Mouse (Mus musculus) kidney, embryonic 15.5 days (tissue): ENCODE data around the gene Tnfrsf1b. TPM values are rescaled to one million over a fixed set of nuclear protein-coding genes. Genes with fewer than 3 reads are reported as not detected.

Experiments
- ATAC-seq: fragments of 200-750 bp; cut with Nextera tagmentation; replicated peaks from 2 replicates; pipeline ENCODE4 v1.8.0; 2017; ENCODE audit warnings: moderate TSS enrichment; ENCODE audit not compliant: low FRiP score
- H3K27ac ChIP-seq: fragments of 300-500 bp; sonication (generic); 2 replicates; pipeline ENCODE4 v1.5.1; 2015; ENCODE audit warnings: mild to moderate bottlenecking, inconsistent platforms
- H3K27me3 ChIP-seq: fragments of 300-500 bp; sonication (generic); 2 replicates; pipeline ENCODE4 v1.6.1; 2015; ENCODE audit warnings: inconsistent platforms
- H3K36me3 ChIP-seq: fragments of 300-500 bp; sonication (generic); 2 replicates; pipeline ENCODE4 v1.6.1; 2015; ENCODE audit warnings: inconsistent platforms
- H3K4me1 ChIP-seq: fragments of 300-500 bp; sonication (generic); 2 replicates; pipeline ENCODE4 v1.6.1; 2015; ENCODE audit warnings: inconsistent platforms
- H3K4me2 ChIP-seq: fragments of 300-500 bp; sonication (generic); 2 replicates; pipeline ENCODE4 v1.6.1; 2015; ENCODE audit warnings: moderate library complexity, mild to moderate bottlenecking, inconsistent platforms
- H3K4me3 ChIP-seq: fragments of 300-500 bp; sonication (generic); replicated peaks from 2 replicates; pipeline ENCODE4 v1.5.1; 2015; ENCODE audit warnings: mild to moderate bottlenecking, inconsistent platforms
- H3K9ac ChIP-seq: fragments of 300-500 bp; sonication (generic); 2 replicates; pipeline ENCODE4 v1.6.1; 2015; ENCODE audit warnings: mild to moderate bottlenecking, inconsistent platforms
- H3K9me3 ChIP-seq: fragments of 300-500 bp; sonication (generic); replicated peaks from 2 replicates; pipeline ENCODE4 v1.6.1; 2016; ENCODE audit warnings: inconsistent platforms
- WGBS: fragments of 180-500 bp; shearing (Covaris S2); methylation state at CpG from one replicate; pipeline ENCODE4 v1.1.7; 2015; ENCODE audit warnings: mixed read lengths; 5-methylcytosine and 5-hydroxymethylcytosine counted together
- polyA plus RNA-seq: library from polyadenylated mRNA; unstranded; fragments of >200 nt; fragmentation: Nextera tagmentation; extraction: Ambion mirVana; gene quantifications from 2 replicates; pipeline ENCODE4 v1.2.1, GENCODE M21; 2015

The Tnfrsf1b gene
- polyA plus RNA-seq, 1 experiment from 2014 or later: 3.5 TPM

DNA sequence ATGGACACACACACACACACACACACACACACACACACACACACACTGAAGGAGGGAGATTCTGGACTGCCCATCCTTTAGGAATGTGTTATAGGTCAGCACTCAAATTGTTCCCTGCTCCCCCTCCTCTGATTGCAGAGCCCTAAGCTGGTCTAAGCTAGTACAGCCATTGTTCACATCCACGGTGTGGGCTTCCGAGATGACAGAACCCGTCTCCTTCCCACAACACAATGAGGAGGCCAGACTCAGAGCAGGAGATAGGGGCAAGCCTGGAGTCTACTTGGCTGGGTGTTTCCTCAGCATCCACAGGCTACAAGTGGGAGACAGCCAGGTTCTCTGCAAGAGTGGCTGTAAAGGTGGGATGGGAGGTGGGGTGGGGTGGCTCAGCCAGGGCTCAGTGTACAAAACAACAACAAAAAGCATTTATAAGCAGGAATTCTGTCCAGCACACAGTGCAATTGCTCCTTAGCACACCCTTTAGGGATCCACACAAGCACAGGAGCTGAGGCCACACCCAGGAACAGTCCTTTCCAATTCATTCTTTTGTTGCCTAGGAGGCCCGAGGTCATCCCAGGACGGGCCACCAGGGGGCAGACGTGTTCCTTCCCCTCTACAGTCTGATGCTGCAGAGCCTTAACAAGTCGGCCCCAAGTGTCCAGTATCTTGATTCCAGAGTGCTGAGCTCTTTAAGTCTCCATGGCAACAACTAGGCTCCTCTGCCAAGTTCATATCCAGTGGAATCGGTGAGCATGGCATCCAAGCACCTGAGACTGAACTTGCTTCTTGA, 32.5 kb downstream of the Tnfrsf1b start:
- ATAC-seq: peak; percentile 84
- Histone ChIP-seq H3K4me2 (no peak overlapping the region), H3K9ac (no peak overlapping the region), H3K4me1 (peaks cover 5% of the 10 kb centered on the region), H3K27me3 (no peaks in the 10 kb centered on the region), H3K9me3 (no peaks in the 10 kb centered on the region), H3K4me3 (no peak overlapping the region), H3K27ac (no peak overlapping the region), H3K36me3 (no peaks in the 10 kb centered on the region)
- WGBS: 36% methylated on average over 8 of the region's 8 CpGs

DNA sequence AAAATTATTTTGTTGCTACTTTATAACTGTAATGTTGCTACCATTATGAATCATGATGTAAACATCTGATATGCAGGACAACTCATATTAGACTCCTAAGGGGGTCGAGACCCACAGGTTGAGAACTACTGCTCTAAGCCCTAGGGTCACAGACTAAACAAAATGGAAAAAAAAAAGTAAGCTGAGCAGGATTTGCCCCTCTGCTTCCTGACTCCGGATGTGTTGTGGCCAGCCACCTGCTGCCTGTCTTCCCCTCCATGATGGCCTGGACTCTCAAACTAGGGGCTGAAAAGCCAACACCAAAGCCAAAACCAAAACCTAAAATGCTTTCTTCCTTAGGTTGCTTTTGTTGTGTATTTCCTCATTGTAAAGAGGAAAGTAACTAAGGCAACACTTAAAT, 35.6 kb downstream of the Tnfrsf1b start:
- whole genome bisulfite sequencing: 70% methylated on average over 2 of the region's 2 CpGs
- ATAC-seq: no peak
- Histone ChIP-seq H3K4me1 (peaks cover 5% of the 10 kb centered on the region), H3K4me2 (no peak overlapping the region), H3K9ac (no peak overlapping the region), H3K4me3 (no peak overlapping the region), H3K9me3 (no peaks in the 10 kb centered on the region), H3K27me3 (no peaks in the 10 kb centered on the region), H3K27ac (no peak overlapping the region), H3K36me3 (no peaks in the 10 kb centered on the region)

DNA sequence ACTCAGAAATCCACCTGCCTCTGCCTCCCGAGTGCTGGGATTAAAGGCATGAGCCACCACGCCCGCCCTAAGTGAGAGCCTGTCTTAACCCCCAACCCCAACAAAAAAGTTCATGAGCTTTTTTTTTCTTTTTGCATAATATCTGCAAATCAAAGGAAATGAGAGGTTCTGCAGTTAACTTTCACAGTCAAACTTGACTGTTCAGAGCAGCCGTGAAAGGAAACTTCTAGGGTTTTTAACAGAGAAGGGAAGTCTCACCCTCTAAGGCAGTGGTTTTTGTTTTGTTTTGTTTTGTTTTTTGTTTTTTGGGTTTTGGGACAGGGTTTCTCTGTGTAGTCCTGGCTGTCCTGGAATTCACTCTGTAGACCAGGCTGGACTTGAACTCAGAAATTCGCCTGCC, 36.1 kb downstream of the Tnfrsf1b start:
- no peak overlapping the region for H3K27ac ChIP-seq
- no peak overlapping the region for H3K9ac ChIP-seq
- no peaks in the 10 kb centered on the region for H3K36me3 ChIP-seq
- H3K4me3 ChIP-seq: no peak overlapping the region
- H3K4me1 ChIP-seq: peaks cover 5% of the 10 kb centered on the region
- no peak overlapping the region for H3K4me2 ChIP-seq
- H3K27me3 ChIP-seq: no peaks in the 10 kb centered on the region
- no peak for ATAC-seq
- H3K9me3 ChIP-seq: no peaks in the 10 kb centered on the region
- WGBS: 91% methylated on average over 5 of the region's 5 CpGs

DNA sequence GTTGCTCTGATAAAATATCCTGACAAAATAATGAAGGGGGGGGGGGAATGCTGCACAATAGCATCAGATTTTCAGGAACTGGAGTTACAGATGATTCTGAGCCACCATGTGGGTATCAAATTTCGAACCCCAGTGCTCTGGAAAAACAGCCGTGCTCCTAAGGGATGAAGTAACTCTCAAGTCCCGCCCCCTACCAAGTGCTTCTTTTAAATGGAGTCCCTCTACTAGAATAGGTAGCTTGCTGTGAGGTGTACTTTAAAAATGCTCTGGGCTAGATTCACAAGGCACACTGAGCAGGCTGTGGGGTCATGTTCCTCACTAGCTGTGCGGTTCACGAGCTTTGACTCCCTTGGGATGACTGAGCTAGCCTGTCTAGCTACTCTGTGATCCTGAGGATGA, 37.0 kb downstream of the Tnfrsf1b start:
- WGBS: 36% methylated on average over 5 of the region's 5 CpGs
- Histone ChIP-seq H3K27ac (no peak overlapping the region), H3K4me2 (no peak overlapping the region), H3K27me3 (no peaks in the 10 kb centered on the region), H3K9me3 (no peaks in the 10 kb centered on the region), H3K4me3 (no peak overlapping the region), H3K4me1 (peaks cover 2% of the 10 kb centered on the region), H3K36me3 (no peaks in the 10 kb centered on the region), H3K9ac (no peak overlapping the region)
- no peak for ATAC-seq

DNA sequence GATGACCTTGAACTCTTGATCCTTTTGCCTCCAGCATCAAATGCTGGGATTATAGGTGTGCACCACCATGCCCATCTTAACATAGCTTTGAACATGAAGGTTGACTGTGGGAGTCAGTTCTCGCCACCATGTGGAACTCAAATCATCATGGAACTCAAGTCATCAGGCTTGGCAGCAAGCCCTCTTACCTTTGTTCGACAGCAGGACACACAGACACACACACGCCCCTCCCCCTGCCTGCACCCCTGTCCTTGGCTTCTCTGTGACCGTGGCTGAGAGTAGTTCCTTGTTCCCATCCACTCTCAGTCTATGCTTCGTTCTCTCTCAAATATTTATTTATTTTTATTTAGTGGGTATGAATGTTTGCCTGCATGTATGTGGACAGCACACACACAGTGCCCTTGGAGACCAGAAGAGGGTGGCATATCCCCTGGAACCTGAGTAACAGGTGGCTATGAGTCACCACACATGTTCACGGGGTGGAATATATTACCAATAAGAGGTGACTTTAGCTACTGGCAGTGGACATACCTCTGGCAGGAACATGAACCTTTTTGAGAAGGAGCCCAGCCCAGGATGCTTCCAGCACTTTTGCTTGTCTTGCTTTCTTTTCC, 37.5 kb downstream of the Tnfrsf1b start:
- H3K4me2 ChIP-seq: no peak overlapping the region
- peak; percentile 58; the same call in 1 of the 2 replicates for ATAC-seq
- H3K4me1 ChIP-seq: no peaks in the 10 kb centered on the region
- H3K27ac ChIP-seq: no peak overlapping the region
- H3K27me3 ChIP-seq: no peaks in the 10 kb centered on the region
- 83% methylated on average over 6 of the region's 6 CpGs for WGBS
- H3K4me3 ChIP-seq: no peak overlapping the region
- no peaks in the 10 kb centered on the region for H3K9me3 ChIP-seq
- no peaks in the 10 kb centered on the region for H3K36me3 ChIP-seq
- H3K9ac ChIP-seq: no peak overlapping the region

DNA sequence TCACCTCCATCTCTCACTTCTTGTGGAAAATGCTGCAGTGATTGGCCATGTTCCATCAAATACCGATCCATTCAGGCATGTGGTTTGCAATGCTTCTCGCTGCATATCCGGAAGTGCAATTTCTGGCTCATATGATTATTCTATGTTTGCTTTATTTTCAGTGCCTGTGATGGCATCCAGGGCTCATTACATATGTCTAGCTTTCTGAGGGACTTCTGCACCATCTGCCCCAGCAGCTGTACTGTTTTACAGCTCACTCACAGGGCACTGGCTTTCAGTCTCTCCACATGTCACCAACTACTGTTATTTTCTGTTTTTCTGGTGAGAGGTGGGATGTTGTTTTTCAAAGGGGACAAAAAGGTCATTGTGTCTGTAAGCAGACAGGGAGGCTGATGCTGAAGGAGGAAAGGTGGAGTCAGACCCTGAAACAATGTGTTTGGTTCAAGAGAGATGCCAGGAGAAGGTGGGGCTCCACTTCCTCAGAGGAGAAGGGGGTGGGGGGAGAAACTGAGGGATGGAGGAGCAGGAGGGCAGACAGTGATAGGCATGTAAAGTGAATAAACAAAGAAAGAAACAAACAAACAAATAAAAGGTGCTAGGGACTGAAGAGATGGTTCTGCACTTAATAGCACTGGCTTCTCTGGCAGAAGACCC, 38.8 kb downstream of the Tnfrsf1b start:
- Histone ChIP-seq H3K36me3 (no peaks in the 10 kb centered on the region), H3K9ac (no peak overlapping the region), H3K4me1 (no peaks in the 10 kb centered on the region), H3K9me3 (no peaks in the 10 kb centered on the region), H3K4me2 (no peak overlapping the region), H3K27me3 (no peaks in the 10 kb centered on the region), H3K4me3 (no peak overlapping the region), H3K27ac (no peak overlapping the region)
- ATAC-seq: no peak
- 76% methylated on average over 3 of the region's 3 CpGs for WGBS

DNA sequence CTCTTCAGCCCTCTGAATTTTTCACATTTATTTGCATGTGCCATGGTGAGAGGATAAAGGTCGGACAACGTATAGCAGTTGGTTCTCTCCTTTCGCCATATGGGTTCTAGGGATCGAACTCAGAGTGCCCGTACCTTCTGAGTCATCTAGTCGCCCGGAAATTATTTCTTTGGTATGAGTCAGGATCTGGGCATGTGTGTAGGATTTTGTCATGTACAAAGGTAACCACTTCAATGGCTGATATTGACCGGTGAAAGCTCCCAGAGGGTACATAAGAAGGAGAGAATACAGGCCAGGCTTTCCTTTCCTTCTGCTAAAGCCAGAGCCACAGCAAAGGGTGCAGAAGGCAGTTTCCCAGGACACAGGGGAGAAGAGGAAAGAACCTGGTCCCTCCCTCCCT, 41.9 kb downstream of the Tnfrsf1b start:
- no peak overlapping the region for H3K4me3 ChIP-seq
- no peak overlapping the region for H3K4me2 ChIP-seq
- no peak for ATAC-seq
- H3K9me3 ChIP-seq: no peaks in the 10 kb centered on the region
- peaks cover 12% of the 10 kb centered on the region for H3K4me1 ChIP-seq
- WGBS: 90% methylated on average over 8 of the region's 8 CpGs
- no peaks in the 10 kb centered on the region for H3K36me3 ChIP-seq
- H3K27ac ChIP-seq: no peak overlapping the region
- no peaks in the 10 kb centered on the region for H3K27me3 ChIP-seq
- no peak overlapping the region for H3K9ac ChIP-seq

DNA sequence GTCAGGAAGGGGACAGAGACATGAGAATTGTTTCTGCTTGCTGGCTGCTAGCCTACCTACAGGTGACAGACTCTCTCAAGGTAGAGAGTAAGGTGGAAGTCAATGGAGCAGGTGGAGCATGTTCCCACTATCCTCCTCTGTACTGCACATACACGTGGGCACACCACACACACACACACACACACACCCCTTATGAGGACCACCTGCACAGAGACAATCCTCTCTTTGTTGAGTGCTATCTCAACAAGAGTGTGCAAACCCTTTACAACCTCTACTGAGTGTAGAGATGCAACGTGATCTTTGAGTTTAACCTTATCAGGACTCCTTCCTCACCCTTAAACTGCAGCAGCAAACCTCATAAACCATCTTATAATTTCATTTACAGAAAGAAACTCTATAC, 43.4 kb downstream of the Tnfrsf1b start:
- H3K9me3 ChIP-seq: no peaks in the 10 kb centered on the region
- H3K27me3 ChIP-seq: no peaks in the 10 kb centered on the region
- no peak overlapping the region for H3K4me3 ChIP-seq
- H3K4me2 ChIP-seq: no peak overlapping the region
- whole genome bisulfite sequencing: 72% methylated on average over 2 of the region's 2 CpGs
- peaks cover 13% of the 10 kb centered on the region for H3K4me1 ChIP-seq
- H3K9ac ChIP-seq: no peak overlapping the region
- no peaks in the 10 kb centered on the region for H3K36me3 ChIP-seq
- no peak for ATAC-seq
- H3K27ac ChIP-seq: no peak overlapping the region

DNA sequence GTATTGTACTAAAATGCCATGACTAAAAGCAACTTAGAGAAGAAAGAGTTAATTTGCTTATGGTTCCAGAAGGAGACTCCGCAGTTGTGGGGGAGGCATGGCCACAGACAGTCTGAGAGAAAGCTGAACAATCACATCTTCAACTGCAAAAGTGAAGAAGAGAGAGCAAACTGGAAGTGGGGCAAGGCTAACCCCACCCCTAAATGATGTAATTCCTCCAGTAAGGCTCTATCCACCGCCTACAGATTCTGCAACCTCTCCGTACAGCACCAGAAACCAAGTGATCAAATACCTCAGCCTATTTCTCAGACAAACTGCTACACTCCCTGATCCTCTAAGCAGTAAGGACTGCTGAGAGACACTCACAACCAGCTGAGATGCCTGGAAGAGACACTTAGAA, 45.2 kb downstream of the Tnfrsf1b start:
- Histone ChIP-seq H3K4me3 (no peak overlapping the region), H3K36me3 (no peaks in the 10 kb centered on the region), H3K9ac (no peak overlapping the region), H3K4me1 (peaks cover 13% of the 10 kb centered on the region), H3K4me2 (no peak overlapping the region), H3K27ac (no peak overlapping the region), H3K27me3 (no peaks in the 10 kb centered on the region), H3K9me3 (no peaks in the 10 kb centered on the region)
- ATAC-seq: no peak
- 42% methylated on average over 3 of the region's 3 CpGs for WGBS

DNA sequence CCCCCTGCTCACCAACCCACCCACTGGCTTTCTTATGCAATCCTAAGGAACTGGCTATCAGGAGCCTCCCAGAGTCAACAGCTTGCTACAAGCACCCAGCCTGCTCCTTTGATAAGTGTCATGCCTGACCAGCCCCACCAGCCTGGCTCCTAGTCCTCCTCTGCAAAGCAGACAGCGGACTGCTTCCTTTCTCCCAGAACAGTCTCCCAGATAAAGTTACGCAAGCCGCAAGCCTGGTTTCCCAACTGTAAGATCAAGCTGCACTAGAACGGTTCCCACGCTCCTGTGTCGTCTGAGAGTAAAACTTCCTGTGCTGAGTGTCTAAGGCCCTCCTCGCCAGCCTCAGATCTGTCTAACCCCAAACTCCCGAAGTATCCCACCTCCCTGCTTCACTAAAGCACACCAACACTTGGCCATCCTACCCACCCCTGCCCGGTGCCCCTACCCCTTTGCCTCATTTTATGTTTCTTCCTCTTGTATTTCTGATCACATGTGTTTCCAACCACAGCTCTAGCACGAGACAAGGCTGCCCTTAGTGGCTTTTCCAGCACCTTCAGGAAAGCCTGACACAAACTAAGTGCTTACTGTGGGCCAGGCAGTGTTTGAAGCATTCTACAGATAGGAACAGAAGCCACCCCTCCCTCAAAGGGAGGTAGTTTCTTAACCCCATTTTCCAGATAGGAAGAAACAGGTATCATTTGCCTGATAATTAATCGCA, 46.5 kb downstream of the Tnfrsf1b start:
- H3K9me3 ChIP-seq: no peaks in the 10 kb centered on the region
- no peak overlapping the region for H3K9ac ChIP-seq
- H3K4me1 ChIP-seq: peaks cover 14% of the 10 kb centered on the region
- H3K4me3 ChIP-seq: no peak overlapping the region
- peak overlapping the region; percentile 32; the same call in 1 of the 2 replicates for H3K4me2 ChIP-seq
- peak overlapping the region; percentile 41 for H3K27ac ChIP-seq
- H3K27me3 ChIP-seq: no peaks in the 10 kb centered on the region
- ATAC-seq: peak; percentile 84
- 19% methylated on average over 11 of the region's 11 CpGs for WGBS
- H3K36me3 ChIP-seq: no peaks in the 10 kb centered on the region

DNA sequence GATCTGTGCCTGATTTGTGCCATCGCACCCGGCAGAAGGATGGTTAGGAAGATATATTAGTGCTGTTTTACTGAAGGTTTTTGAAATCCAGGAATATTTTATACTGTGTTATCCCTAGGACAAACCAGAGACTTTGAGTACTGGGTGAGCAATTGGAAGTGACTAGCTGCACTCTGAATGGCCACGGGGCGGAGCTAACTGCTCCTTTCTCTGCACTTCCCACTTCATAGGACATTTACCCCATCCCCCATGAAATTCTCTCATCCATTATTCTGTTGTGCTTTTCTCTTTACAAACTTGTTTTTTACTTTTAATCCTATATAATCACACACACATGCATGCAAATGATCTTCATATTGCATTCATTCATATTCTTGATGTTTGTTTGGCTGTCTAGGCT, 50.1 kb downstream of the Tnfrsf1b start:
- Histone ChIP-seq H3K36me3 (no peaks in the 10 kb centered on the region), H3K9me3 (no peaks in the 10 kb centered on the region), H3K4me2 (no peak overlapping the region), H3K27me3 (no peaks in the 10 kb centered on the region), H3K27ac (no peak overlapping the region), H3K4me3 (no peak overlapping the region), H3K9ac (no peak overlapping the region), H3K4me1 (peaks cover 36% of the 10 kb centered on the region)
- no peak for ATAC-seq
- WGBS: 79% methylated on average over 4 of the region's 4 CpGs

DNA sequence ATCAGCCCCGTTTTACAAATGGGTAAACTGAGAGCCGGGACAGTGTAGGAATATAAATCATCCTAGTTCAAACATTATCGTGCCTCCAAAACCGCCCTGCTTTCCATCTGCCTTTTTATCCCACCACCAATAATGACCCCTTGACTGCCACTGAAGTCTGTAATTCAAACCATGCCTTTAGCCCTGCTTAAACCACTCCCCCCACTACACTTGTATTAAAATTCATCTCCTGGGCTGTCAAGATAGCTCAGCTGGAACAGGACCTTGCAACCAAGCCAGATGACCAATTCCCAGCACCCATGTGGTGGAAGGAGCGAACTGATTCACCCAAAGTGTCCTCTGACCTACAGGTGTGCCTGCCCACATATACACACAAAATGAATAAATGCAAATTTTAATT, 51.5 kb downstream of the Tnfrsf1b start:
- 21% methylated on average over 5 of the region's 5 CpGs for WGBS
- peak overlapping the region; percentile 35 for H3K4me2 ChIP-seq
- peaks cover 6% of the 10 kb centered on the region for H3K36me3 ChIP-seq
- H3K27ac ChIP-seq: no peak overlapping the region
- H3K4me1 ChIP-seq: peaks cover 28% of the 10 kb centered on the region
- no peaks in the 10 kb centered on the region for H3K9me3 ChIP-seq
- no peak overlapping the region for H3K9ac ChIP-seq
- no peaks in the 10 kb centered on the region for H3K27me3 ChIP-seq
- peak overlapping the region; percentile 96 for H3K4me3 ChIP-seq
- no peak; the same call in 1 of the 2 replicates for ATAC-seq
